Mouse (Mus musculus) embryonic stem cell, embryonic (primary cell): ENCODE results near the gene Cldn15.

Experiments used
- CTCF ChIA-PET, 4 experiments: fragments of 300-600 bp in 2 of 4; fragments of 350-600 bp in 2 of 4; sonication (Branson Sonifier 250); formaldehyde crosslinking; loops; one replicate each; lab custom pipeline; 2022; ENCODE audit warnings: inconsistent platforms in 2 of 4; lab: Charles Lee
- POLR2A ChIA-PET, 4 experiments: fragments of 300-600 bp in 2 of 4; fragments of 350-600 bp in 2 of 4; sonication (Branson Sonifier 250); formaldehyde crosslinking; loops; one replicate each; lab custom pipeline; 2022; ENCODE audit warnings: antibody characterized with exemption in 4 of 4, inconsistent platforms in 1 of 4; lab: Charles Lee

Cldn15 gene

DNA sequence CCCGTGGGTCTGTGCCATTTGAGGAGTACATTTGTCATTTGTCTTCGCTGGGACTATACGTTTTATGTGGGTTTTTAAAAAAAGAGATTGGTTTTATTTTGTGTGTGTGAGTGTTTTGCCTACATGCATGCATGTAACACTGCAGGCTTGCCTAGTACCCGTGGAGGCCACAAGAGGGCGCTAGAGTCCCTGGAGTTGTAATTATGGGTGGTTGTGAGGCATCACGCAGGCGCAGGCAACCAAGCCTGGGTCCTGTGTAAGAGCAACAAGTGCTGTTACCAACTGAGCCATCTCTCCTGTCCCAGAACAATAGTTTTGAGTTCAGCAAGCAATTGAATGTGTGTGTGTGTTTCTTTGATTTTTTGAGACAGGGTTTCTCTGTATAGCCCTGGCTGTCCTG, 27.1 kb upstream of the Cldn15 start:
- ChIA-PET CTCF (interaction anchor here in 1 of 4 experiments (0.6 to 4.0 kb wide), 5 partner anchors 20 to 347 kb away, joined by 3 to 35 read pairs (median 5); no protein-coding TSS in a partner anchor), POLR2A (interaction anchor here in 2 of 4 experiments (0.5 to 43.5 kb wide), 6 partner anchors 10 to 837 kb away, joined by 3 to 1492 read pairs (median 4); partner anchors contain the start of genes Cldn15 (in 2 of the 2), Fis1 (in 2 of the 2) and Plod3 (in 1 of the 2))

DNA sequence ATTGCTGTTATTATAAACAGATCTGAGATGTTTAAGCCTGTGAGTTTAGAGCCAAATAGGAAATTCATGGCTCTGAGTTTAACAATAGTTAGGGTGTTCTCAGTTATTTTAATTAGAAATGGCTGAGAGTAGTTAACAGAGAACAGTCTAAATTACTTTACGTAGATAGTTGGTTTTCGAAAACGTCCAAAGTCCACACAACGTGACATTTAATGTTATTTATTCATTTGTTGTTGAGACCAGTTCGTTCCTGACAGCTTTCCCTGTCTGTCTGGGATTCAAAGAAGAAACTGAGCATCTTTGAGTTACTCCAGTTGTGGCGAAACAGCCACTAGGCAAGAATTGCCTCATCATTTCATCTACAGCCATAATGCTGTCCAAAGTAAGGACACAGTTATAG, 26.4 kb upstream of the Cldn15 start:
- POLR2A ChIA-PET, result interaction anchor here (0.6 to 43.5 kb wide), 12 partner anchors 8 to 635 kb away, joined by 3 to 1492 read pairs (median 4); partner anchors contain the start of genes Fis1 (in 3 of the 4), Cldn15 (in 2 of the 4), Ap1s1 (in 1 of the 4) and Plod3 (in 1 of the 4)
- CTCF ChIA-PET, result interaction anchor here in 2 of 4 experiments (0.6 kb wide), 2 partner anchors 57 to 347 kb away, joined by 3 to 4 read pairs; partner anchors contain the start of gene Col26a1 (in 1 of the 2)

DNA sequence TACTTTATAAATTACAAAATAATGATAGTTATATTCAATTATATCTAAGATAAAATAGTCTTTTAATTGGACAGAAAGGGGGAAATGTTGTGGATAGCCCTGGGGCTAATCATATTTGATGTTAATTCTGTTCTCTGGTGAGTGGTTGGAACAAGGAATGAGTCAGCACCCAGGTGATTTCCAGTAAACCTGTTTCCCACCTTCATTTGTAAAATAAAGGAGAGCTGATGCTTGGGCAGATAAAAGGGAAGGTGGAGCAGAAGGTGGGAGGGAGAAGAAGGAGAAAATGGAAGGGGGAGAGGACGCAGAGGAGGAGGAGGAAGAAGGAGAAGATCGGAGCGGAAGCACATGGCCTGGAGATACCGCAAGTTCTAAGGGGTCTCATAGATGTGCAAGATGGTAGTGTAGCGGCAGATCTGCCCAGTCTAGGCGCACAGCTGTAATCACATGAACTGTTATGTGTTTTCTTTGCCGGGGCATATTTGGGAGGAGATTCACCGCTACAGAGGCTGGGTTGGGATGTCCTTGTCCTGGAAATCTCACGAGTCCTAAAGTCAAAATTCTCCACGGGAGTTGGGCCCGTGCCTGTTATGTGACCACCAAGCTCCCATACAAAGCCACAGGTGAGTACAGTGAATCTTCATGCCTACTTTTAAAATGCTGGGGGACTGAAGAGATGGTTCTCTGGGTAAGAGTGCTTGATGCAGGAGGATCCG, 25.4 kb upstream of the Cldn15 start:
- CTCF ChIA-PET, result interaction anchor here (0.6 to 1.9 kb wide), 13 partner anchors 11 to 1040 kb away, joined by 3 to 20 read pairs (median 4); partner anchors contain the start of gene Fis1 (in 2 of the 4)

DNA sequence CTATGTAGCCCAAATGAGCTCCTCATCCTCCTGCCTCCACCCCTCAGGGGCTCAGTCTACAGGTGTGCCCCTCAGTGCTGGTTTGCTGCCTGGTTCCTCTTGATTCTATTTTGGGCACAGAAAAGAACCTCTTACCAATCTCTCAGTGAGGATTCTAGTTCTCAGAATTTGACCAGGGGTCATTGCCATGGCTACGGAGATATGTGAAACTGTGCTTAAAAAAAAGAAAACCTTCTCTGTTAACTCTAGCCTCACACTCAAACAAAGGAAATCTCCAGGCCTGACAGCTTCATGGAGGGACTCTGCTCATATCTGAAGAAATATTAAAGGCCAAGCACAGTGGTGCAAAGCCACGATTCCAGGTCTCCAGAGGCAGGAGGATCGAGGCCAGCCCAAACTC, 23.6 kb upstream of the Cldn15 start:
- ChIA-PET CTCF (interaction anchor here in 3 of 4 experiments (0.8 to 2.5 kb wide), 12 partner anchors 9 to 67 kb away, joined by 3 to 12 read pairs (median 6); partner anchors contain the start of gene Fis1 (in 2 of the 3)), POLR2A (interaction anchor here (0.6 to 43.5 kb wide), 27 partner anchors 7 to 980 kb away, joined by 3 to 1492 read pairs (median 4); partner anchors contain the start of genes Fis1 (in 4 of the 4), Plod3 (in 3 of the 4), Cldn15 (in 2 of the 4) and Pop7 (in 1 of the 4))

More for the DNA sequence above, 25.4 kb upstream of the Cldn15 start:
- POLR2A ChIA-PET, result interaction anchor here (0.6 to 43.5 kb wide), 24 partner anchors 8 to 1823 kb away, joined by 3 to 1492 read pairs (median 4); partner anchors contain the start of genes Cldn15 (in 3 of the 4), Fis1 (in 3 of the 4), Ap1s1 (in 1 of the 4) and Pcolce (in 1 of the 4)

DNA sequence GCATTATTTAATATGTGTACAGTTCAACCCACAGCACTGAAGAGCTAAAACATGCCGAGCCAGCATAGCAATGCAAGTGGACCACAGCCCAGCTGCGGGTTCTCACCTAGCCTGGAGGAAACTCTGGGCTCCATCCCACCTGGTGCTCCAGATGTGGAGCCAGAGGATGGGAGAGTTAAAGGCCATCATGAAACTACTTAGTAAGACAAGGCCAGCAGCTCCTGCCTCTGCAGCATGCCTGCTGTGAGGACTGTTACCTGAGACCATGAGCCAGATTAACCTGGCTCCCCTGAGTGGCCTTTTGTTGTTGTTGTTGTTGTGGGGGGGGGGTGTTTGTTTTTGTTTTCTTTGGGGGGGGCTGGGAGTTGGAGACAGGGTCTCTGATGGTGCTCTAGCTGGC, 23.0 kb upstream of the Cldn15 start:
- POLR2A ChIA-PET, result interaction anchor here (0.6 to 43.5 kb wide), 21 partner anchors 8 to 981 kb away, joined by 3 to 1492 read pairs (median 4); partner anchors contain the start of genes Fis1 (in 4 of the 4), Cldn15 (in 2 of the 4) and Srrt (in 1 of the 4)
- CTCF ChIA-PET, result interaction anchor here in 3 of 4 experiments (0.6 to 2.5 kb wide), 18 partner anchors 9 to 121 kb away, joined by 3 to 12 read pairs (median 6); partner anchors contain the start of genes Fis1 (in 2 of the 3) and Cldn15 (in 1 of the 3)

DNA sequence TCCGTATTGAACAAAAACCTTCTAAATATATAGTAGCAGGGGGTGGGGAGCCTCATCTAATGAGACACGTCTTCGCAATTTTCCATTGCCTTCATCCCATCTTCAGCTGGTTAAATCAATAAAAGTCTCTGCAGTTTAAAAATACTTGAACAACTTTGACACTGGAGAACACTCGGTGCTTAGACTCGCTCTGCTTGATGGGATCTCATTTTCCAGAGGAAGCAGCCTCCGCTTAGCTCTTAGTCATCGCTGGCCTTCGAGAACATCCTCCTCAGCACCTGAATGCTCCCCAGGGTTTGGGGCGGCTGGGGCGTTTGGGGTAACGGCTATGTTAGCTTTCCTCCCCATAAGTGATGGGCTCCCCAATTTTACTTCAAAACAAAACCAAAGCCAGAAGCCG, 21.3 kb upstream of the Cldn15 start:
- ChIA-PET CTCF (interaction anchor here in 2 of 4 experiments (1.7 to 1.8 kb wide), 2 partner anchors 9 to 16 kb away, joined by 4 read pairs; no protein-coding TSS in a partner anchor), POLR2A (interaction anchor here in 3 of 4 experiments (0.5 to 43.5 kb wide), 6 partner anchors 10 to 21 kb away, joined by 3 to 1492 read pairs (median 33); partner anchors contain the start of genes Cldn15 (in 2 of the 3) and Fis1 (in 2 of the 3))

DNA sequence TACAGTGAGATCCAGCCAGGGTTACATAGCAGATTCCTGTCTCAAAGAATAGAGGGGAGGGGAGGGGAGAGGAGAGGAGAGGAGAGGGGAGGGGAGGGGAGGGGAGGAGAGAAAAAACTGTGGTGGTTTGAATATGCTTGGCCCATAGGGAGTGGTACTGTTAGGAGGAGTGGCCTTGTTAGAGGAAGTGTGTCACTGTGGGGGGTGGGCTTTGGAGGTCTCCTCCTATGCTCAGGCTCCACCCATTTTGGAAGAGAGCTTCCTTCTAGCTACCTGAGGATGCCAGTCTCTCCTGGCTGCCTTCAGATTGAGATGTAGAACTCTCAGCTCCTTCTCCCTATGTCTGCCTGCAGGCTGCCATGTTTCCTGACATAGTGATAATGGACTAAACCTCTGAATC, 18.5 kb upstream of the Cldn15 start:
- POLR2A ChIA-PET, result interaction anchor here (0.6 to 43.5 kb wide), 8 partner anchors 1 to 681 kb away, joined by 3 to 1492 read pairs (median 456); partner anchors contain the start of genes Cldn15 (in 2 of the 4) and Fis1 (in 2 of the 4)
- CTCF ChIA-PET, result interaction anchor here (0.6 to 1.9 kb wide), 7 partner anchors 12 to 339 kb away, joined by 3 to 9 read pairs (median 3); partner anchors contain the start of gene Ache (in 1 of the 4)

DNA sequence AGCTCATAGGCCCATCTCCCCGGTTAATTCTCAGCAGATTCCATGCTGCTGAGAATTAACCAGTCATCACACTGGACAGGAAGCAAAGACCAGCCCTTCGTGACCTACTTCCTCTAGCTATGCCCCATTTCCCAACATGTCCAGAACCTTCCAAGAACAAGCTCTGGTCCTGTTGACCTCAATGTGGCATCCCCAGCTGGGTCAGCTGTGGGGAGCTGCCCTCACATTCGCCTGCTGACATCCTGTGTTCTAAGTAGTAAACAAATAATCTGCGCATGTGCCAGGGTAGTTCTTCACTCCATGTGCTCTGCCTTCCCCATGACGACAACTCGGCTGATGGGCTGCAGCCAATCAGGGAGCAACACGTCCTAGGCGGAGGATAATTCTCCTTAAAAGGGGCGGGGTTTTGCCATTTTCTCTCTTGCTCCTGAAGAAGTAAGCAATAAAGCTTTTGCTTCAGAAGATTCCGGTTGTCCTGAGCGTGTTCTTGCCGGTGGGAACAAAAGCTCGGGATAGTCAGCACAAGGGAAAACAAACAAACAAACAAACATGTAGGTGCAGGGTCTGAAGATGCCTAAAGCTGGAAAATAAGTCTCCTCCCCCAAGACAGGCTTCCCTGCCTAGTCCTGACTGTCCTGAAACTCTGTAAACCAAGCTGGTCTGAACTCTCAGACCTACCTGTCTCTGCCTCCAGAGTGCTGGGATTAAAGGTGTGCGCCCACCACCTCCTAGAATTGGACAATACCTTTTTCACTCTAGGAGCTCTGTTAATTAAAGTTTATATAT, 16.7 kb upstream of the Cldn15 start:
- ChIA-PET CTCF (interaction anchor here in 2 of 4 experiments (0.6 to 4.7 kb wide), 6 partner anchors 13 to 21 kb away, joined by 3 to 27 read pairs (median 4); no protein-coding TSS in a partner anchor), POLR2A (interaction anchor here in 3 of 4 experiments (0.6 to 43.5 kb wide), 15 partner anchors 3 to 987 kb away, joined by 3 to 1492 read pairs (median 7); partner anchors contain the start of genes Cldn15 (in 2 of the 3), Fis1 (in 2 of the 3), Ap1s1 (in 1 of the 3) and Serpine1 (in 1 of the 3))

DNA sequence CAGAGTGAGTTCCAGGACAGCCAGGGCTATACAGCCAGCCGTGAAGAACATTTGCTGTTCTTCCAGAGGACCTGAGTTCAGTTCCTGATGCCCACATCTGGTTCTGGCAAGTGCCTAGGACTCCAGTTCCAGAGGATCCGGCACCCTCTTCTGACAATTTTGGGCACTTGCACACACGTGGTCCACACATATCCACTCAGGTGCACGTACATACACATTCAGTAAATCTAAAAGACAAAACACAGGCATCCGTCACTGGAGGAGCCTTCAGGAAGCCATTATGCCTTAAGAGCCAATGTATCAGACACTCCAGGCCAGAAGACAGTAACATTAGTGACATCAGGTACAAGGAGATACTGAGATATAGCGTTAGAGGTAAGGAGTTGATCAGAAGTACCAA, 15.9 kb upstream of the Cldn15 start:
- ChIA-PET CTCF (interaction anchor here in 3 of 4 experiments (0.6 to 4.7 kb wide), 7 partner anchors 12 to 31 kb away, joined by 3 to 27 read pairs (median 4); no protein-coding TSS in a partner anchor), POLR2A (interaction anchor here (0.6 to 43.5 kb wide), 19 partner anchors 4 to 988 kb away, joined by 3 to 1492 read pairs (median 8); partner anchors contain the start of genes Cldn15 (in 2 of the 4), Fis1 (in 2 of the 4), Ap1s1 (in 1 of the 4) and Plod3 (in 1 of the 4))

DNA sequence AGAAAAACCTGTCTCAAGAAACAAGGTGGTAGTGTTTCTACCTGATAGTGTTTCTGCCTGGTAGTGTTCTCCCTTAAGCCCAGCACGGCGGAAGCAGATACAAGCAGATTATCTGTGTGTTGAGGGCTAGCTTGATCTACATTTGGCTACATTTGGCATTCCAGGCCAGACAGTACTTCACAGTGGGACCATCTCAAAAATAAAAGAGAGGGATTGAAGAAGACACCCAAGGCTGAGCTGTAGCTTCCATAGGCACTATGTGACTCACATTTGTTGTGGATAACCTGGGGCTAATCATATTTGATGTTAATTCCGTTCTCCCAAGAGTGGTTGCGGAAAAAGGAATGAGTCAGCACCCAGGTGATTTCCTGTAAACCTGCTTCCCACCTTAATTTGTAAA, 14.3 kb upstream of the Cldn15 start:
- CTCF ChIA-PET, result interaction anchor here (0.6 to 4.7 kb wide), 16 partner anchors 9 to 792 kb away, joined by 3 to 37 read pairs (median 7); no protein-coding TSS in a partner anchor
- POLR2A ChIA-PET, result interaction anchor here (0.6 to 43.5 kb wide), 49 partner anchors 5 to 995 kb away, joined by 3 to 1492 read pairs (median 5); partner anchors contain the start of genes Ap1s1 (in 2 of the 4), Cldn15 (in 2 of the 4), Fis1 (in 2 of the 4) and Ift22 (in 2 of the 4)

DNA sequence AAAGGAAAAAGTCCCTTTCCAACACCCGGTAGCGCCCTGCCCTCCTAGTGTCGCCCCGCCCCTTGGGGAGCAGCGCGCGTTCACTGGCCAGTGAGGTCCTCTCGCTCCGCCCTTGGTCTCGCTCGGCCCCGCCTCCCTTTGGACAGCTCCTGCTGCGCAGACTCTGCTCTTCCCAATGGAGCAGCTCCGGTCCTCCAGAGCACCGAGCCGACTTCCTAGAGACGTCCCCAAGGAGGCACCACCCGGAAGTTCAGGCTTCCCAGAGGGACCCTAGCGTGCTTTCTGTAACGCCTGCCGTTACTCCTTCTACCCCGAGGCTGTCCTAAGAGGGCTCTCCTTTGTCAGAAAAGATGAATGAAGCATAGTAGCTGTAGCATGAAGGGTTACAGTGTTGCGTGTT, 13.4 kb upstream of the Cldn15 start, which contains the start of gene Fis1:
Gene Fis1 (plus strand): TSS at position 261 of the 400 bp plus-strand sequence.
- ChIA-PET POLR2A (interaction anchor here (0.5 to 43.5 kb wide), 61 partner anchors 6 to 996 kb away, joined by 3 to 1492 read pairs (median 4); partner anchors contain the start of genes Ap1s1 (in 2 of the 4), Cldn15 (in 2 of the 4), Fis1 (in 2 of the 4) and Plod3 (in 2 of the 4)), CTCF (interaction anchor here (0.6 to 4.7 kb wide), 33 partner anchors 9 to 1337 kb away, joined by 3 to 37 read pairs (median 6); partner anchors contain the start of genes Ift22 (in 1 of the 4), Plod3 (in 1 of the 4) and Znhit1 (in 1 of the 4))

DNA sequence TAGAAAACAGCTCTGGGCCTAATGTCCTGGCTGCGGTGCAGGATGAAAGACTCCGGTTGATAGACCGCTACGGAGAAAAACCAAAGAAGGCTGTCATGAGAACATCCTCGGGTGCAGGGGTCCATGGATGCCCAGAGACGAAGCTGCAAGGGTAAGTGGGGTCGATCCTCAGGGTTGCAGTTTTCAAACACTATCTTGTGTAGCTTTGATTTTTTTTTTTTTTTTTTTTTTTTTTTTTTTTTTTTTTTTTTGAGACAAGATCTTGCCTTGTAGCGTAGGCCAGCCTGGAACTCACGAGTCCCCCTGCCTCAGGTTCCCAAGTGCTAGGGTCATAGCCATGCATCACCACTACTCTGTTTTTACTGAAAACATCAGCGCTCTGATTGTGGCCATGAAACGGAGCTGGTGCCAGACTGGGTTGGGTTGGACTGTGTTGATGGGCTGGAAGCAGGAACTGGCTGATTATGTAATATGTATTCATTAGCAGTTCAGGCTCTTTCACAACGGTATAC, 12.9 kb upstream of the Cldn15 start:
- POLR2A ChIA-PET, result interaction anchor here (0.5 to 43.5 kb wide), 53 partner anchors 6 to 996 kb away, joined by 3 to 1492 read pairs (median 4); partner anchors contain the start of genes Ap1s1 (in 2 of the 4), Cldn15 (in 2 of the 4), Fis1 (in 2 of the 4) and Plod3 (in 2 of the 4)
- CTCF ChIA-PET, result interaction anchor here (0.6 to 4.7 kb wide), 25 partner anchors 9 to 1337 kb away, joined by 3 to 37 read pairs (median 6); partner anchors contain the start of genes Ift22 (in 1 of the 4), Plod3 (in 1 of the 4) and Znhit1 (in 1 of the 4)

DNA sequence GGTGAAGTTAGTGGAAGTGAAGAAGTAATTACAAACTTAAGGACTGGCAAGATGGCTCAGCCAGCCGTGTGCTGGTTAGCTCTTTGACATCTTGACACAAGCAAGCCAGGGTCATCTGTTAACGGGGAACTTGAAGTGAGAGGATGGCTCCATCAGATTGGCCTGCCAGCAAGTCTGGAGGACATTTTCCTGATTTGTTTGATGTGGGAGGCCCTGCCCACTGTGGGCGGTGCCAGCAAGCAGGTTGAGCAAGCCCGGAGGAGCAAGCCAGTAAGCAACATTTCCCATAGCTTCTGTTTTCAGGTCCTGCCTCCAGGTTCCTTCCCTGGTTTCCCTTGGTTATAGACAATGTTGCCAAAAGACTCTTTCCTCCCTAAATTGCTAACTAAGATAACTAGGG, 10.8 kb upstream of the Cldn15 start:
- POLR2A ChIA-PET, result interaction anchor here in 3 of 4 experiments (1.7 to 43.5 kb wide), 6 partner anchors 4 to 33 kb away, joined by 5 to 1492 read pairs (median 907); partner anchors contain the start of genes Cldn15 (in 2 of the 3), Fis1 (in 2 of the 3) and Znhit1 (in 1 of the 3)
- CTCF ChIA-PET, result interaction anchor here in 1 of 4 experiments (1.0 to 1.2 kb wide), 3 partner anchors 12 to 32 kb away, joined by 3 to 4 read pairs (median 3); partner anchors contain the start of genes Plod3 and Znhit1

DNA sequence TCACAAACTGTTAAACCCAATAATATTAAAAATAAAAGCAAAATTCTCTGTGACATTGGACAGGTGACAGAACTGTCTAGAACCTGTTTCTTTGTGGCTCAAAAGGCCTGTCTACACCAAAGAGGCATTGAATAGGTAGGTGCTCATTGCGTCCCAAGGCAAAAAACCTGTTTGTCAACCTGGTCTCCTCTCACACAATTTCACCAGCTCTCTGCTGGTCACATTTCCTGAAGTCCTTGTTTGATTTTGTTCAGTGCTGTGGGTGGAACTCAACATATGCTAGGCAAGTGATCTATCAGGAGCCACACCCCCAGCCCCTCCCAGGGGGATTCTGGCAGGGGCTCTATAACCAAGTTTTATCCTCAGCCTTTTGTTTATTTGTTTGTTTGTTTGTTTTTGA, 9.2 kb upstream of the Cldn15 start:
- ChIA-PET POLR2A (interaction anchor here in 2 of 4 experiments (1.1 to 43.5 kb wide), 5 partner anchors 2 to 30 kb away, joined by 3 to 1492 read pairs (median 907); partner anchors contain the start of genes Cldn15 (in 2 of the 2), Fis1 (in 2 of the 2) and Znhit1 (in 1 of the 2)), CTCF (interaction anchor here in 1 of 4 experiments (0.7 kb wide), 1 partner anchor 13 kb away, joined by 3 read pairs; no protein-coding TSS in a partner anchor)
